Mouse (Mus musculus) right cerebral cortex, adult 2 months (tissue): ENCODE measurements around the gene Catip.
"Not testable (repeated sequence)": the region's sequence is repeated elsewhere in the genome, so short reads cannot be mapped to it uniquely, and the experiment has no call there.

ENCODE experiments used
- DNase-seq, 2 experiments: peaks; one replicate each; pipeline ENCODE4 v3.0.0; 2021 to 2022; ENCODE audit warnings: low spot score in 2 of 2

The Catip gene

DNA sequence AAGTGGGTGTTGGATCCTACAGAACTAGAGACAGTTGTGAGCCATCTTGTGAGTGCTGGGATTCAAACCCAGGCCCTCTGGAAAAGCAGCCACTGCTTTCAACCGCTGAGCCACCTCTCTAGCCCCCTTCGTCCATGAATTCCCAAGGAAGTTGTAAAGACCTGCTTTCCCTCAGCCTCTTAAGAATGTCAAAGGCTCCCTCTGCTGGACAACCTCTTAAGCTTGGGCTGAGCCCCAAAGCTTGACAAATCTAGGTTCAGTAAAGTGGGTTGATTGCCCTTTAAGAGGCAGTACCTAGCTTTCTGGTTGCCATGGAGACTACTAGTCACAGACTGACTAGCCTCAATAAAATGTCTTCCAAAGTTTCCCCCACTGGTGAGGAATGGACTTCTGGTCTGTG lies at the start of gene Catip:
Gene Catip (plus strand): TSS at position 297 of the 400 bp plus-strand sequence.
- DNase-seq: peak; percentile 80

DNA sequence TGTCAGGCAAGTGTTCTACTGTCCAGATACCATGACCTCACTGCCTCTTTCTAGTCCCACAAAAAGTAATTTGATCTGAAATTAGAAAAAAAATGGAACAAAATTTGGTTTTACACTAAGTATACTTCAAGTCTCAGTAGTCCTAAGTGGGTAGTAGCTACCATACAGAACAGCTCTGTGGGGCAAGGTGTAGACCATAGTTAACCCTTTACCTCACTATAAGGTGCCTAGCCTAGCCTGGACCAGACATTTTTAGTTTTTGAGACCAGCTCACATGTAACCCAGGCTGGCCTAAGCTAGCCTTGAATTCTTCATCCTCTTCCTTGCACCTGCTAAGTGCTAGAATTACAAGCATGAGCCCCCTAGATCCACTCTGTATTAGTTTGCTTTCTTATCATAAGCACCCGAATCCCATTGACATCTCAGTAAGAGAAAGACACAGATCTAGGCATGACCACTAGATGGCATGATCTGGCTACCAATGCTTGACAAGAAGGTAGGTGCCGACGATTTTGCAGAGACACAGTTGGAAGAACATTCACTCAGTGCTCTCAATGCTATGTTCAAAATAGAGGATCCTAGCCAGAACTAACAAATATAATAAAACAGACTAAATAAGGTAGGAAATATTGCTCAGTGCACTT lies 48.7 kb upstream of the Catip start:
- DNase-seq: peak; percentile 75 to 79

DNA sequence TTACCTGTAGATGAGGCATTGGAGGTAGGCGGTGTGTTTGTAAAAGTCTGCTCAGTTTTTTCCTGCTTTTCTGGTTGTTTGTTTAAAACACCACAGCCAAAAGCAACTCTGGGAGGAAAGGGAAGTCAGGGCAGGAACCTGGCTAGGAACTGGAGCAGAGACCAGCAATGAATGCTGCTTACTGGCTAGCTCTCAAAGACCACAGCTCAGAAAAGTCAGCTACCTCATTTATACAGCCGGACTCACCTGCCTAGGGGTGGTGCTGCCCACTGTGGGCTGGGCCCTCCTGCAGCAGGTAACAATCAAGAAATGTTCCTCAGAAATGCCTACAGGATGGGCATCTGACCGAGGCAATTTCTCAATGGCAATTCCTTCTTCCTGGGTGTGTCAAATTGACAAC lies 47.1 kb upstream of the Catip start:
- no peak for DNase-seq

DNA sequence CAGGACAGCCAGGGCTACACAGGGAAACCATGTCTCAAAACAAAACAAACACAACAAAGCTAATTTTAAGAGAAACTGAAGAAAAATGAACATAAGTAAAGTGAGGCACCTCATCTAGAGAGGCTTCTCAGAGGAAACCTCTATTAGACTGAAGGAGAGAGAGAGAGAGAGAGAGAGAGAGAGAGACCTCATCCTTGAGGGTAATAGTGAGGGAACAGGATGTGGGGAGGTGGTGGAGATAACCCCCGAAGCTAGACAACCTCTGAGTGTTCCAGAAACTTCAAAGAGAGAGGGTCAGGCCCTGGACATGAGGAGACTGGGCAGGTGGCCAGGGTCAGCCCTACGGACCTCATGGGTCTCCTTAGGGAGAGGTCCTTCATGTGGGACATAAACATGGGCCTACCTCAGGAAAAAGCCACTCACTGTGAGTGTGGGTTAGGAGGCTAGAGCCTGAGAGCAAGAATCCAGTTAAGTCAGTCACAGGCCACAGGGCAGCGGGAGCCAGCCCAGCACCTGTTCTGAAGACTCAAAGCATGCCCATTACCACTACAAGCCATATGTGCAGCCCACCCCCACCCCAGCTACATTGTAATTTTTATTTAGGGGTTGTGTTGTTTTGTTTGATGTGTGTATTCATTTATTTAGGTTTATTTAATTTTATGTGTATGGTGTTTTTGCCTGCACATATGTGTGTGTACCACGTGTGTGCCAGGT lies 45.6 kb upstream of the Catip start:
- DNase-seq: no peak

DNA sequence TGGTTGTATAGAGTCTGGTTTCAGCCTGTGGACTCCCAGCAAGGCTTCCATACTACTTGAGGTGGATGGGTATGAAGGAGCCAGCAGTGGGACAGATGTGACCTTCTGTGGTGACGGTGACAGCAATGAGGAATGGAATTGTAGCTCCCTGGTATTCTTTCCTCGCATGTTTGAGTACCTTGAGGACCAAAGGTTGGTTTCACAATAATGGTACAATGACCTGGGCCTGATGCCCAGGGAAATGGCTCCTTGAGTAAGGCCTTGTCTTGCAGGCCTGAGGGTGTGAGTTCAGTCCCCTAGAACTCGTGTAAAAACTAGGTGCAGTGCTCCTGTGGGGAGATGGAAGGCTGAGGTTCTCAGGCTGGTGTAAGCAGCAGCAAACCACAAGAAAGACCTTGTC lies 43.2 kb upstream of the Catip start:
- DNase-seq: no peak

DNA sequence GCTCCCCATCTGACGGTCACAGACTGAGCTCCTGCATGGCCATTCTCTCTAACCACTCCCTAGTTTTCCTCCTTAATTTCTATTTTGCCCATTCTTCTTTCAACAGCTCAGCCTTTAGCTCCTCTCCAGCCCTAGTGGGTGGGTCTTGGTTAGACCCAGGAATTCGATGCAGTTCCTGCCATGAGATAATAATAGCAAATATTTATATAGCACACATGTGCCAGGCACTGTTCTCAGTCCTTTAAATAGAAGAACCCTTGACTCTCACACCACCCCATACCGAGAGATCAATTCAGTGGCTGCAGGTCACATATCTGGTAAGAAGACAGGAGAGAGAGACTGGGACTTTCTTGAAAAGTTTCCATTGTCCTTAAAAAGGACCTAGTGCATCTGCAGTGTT lies 40.5 kb upstream of the Catip start:
- no peak for DNase-seq

DNA sequence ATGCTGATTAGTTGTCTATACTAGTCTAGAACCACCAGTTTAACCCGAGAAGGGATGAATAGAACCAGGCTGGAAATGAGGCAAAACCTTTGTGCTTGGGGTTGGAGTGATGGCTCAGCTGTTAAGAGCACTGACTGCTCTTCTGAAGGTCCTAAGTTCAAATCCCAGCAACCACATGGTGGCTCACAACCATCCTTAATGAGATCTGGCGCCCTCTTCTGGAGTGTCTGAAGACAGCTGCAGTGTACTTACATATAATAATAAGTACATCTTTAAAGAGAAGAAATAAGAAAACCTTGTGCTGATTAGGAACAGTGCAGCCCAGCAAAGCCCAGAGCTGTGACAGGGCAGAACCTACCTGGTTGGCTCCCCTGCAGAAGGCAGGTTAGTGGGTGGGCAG lies 35.0 kb upstream of the Catip start:
- DNase-seq: not testable (repeated sequence)

DNA sequence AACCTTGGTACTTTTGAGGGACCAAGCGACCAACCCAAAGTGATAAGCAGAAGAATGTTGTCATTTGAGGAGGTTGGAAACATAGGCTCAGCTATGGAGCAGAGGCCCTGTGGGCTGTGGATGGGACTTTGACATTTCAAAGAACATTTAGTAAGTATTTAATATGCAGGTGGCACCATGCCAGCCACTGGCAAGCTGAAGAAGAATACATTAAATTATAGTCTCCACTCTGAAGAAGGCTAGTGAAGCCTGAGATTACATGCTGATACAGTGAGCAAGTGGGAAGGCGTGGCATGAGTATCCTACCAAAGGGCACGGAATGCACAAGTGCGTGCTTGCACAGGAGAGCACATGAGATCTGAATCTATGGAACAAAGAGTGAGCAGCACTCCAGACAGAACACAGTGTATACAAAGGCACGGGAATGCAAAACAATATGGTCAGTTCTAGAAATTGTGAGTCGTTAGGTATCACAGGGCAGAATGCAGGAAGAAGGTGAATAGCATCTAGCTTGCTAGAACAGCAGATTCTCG lies 31.9 kb upstream of the Catip start:
- DNase-seq: no peak

DNA sequence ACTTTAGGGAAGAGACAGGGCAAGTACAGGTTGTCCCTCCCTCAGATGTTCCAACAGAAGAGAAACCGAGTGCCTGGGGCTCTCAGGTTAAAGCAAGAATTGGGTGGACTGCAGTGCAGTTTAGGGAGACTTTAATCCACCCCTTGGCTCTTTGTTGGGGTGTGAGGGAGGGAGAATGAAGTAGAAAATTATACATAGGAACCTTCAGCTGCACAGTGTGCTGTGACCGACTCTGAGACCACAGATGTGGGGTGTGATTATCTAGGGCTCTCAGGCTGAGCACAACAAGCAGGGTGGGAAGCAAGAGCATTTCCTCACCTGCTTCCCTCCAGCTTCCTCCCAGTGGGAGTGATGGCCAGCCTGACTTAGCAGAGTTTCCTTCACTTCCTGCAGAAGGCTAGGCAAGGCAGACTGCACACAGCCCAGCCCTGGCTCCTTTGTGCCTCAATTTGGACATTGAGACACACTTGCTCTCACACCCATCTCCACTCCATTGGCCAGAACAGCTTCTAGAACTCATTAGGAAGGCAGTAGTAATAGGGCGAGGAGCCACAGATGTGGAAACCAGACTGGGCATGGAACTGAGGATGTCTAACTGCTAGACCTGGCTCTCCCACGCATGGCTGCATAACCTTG lies 30.7 kb upstream of the Catip start:
- no peak for DNase-seq

DNA sequence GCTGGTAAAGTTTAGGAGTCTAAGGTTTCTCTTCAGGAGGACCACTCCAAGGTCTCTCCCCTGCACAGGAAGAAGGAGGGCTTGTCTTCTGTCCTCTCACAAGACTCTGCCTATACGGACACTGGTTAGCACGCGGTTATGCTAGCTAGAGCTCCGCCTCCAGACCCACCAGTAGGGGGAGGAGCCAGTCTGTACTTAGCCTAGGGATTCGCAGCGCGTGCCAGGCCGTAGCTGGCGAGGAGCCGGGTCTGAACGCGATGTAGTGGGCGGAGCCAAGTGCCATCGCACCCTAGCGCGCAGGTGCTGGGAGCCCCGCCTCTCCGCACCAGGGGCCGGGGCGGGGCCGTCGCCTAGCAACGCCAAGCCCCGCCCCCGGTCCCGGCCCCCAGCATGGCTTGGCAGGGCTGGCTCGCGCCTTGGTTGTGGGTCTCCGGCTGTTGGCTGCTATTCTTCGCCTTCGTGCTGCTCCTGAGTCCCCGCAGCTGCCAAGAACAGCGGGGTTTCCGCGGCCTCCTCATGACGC lies 29.6 kb upstream of the Catip start:
- DNase-seq: peak; percentile 95 to 96

DNA sequence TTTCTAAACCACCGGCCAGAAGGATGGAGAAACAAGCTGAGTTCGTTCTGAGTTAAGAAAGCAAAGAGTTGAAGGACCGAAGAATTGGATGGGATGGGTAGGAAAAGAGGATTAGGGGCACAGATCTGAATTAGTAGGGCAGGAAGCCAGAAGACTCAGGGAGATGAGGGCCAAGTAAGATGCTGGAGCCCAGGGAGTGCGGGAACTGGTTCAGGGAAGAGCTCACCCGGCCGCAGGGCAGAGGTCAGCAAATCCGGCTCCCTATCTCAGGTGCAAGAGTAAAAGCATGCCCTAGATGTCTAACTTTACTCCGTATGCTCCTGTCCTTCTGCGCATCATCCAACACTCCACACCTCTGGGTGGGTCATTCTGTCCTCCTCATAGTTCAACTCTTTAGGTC lies 29.0 kb upstream of the Catip start:
- no peak for DNase-seq

DNA sequence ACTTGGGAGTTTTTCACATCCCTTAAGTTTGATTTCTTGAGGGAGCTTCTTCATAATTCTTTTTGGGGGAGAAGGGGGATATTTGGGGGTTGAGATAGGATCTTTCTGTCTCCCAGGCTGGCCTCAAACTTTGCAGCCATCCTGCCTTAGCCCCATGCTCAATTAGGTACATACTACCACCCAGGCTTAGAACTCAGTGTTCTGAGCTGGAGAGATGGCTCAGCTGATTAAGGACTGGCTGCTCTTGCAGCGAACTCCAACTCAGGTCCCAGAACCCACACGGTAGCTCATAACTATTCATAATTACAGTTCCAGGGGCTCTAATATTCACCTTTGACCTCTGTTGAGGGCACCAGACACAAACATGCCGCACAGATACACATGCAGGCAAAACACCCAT lies 27.3 kb upstream of the Catip start:
- DNase-seq: no peak

DNA sequence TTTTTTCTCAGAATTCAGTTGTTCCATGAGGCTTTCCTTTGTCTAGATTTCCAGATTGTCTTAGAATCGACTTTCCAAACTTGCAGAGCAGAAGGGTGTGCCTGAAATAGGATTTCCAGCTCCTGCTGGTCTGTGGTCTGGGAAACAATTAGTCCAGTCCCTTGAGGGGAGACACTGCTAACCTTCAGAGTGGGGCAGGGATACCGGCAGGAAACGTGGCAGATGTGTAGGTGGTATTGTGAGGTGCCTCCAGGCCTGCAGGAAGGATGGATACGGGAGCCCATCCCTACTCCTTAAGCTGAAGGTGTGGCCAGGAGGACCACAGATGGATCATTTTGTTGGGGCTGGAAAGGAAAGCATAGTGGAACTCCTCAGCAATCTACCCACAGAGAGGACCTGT lies 26.9 kb upstream of the Catip start:
- no peak for DNase-seq

DNA sequence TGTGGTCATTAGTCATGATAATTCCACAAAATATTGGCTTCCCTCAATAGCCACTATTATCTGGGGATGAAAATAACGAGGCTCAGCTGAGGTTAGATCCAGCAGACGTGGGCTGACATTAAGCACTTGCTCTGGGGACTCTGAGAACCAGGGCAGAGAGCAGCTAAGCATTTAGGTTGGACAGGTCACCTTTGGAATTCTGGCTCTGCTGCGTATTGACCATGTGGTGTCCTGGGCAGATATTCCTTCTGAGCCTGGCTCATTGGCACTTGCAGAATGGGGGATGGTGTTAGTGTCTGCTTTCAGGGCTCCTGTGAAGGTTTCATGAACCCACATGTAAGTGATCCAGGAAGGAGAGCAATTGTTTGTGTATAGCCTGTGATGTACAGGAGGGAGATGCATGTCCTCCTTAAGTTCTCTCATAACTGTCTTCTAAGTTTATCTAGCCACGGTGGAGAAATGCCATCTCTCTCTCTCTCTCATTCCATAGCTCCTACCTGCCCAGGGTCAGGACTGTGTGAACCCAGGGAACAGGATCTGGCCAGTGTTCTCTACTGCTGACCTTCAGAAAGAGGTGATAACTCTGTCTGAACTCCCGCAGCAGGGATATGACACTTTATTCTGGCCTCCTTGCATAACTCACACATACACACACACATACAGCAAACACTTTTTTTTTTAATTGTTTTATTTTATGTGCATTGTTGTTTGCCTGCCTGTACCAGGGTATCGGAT lies 26.3 kb upstream of the Catip start:
- DNase-seq: no peak

DNA sequence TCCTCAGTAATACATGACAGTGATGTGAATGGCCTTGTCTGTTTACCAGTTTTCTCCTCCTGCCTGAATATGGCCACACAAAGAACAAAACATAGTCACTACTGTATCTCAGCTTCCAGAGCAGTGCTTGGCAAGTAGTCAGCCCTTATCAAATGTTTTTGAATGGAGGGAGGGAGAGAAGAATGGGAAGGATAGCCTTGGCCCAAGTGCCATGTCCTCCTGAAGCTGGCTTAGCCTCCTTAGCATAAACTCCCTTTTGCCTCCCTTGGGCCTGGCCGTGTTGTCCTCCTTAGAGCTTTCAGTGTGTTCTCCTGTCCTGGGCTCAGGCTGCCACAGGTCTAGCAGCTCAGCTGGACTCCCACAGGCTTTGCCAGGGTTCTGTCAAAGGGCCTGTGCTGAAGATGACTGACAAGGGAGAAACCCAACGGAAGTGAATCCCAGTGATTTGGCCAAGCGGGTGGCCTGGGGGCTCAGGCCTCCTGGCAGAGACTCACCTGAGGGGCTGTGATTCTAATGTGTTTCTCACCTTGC lies 24.6 kb upstream of the Catip start:
- no peak for DNase-seq

DNA sequence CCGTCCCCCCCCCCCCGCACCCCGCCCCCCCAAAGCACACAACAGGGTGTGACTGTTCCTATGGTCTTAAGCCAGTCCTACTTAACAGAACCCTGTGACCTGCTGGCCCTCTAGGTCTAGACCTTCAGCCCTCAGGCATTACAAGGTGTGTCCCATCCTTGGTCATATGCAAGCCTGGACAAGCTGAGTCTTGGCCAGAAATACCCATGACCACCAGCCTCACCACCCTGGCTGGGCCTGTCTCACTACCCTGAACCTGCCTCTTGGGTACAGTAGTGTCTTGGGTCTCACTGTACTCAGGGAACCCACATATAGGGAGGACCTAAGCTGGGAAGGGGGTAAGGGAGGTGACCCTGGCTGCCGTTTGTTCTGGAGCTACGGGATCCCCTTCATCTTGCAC lies 23.9 kb upstream of the Catip start:
- DNase-seq: no peak

DNA sequence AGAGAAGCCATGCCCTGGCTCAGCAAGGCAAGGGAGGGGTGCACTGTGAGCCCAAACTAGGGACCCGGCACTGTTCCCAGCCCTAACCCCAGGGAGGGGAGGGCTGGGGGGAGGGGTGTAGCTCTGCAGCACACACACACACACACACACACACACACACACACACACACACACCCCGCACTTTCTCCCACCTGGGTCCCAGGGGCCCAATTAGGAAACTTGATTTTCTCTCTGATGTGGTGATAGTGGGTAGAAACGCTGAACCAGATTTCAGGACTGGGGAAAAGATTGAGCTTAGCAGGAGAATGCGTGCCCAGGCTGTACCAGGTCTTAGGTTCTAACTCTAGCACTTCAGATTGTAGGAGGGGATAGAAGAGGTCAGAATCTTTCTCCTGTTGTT lies 23.3 kb upstream of the Catip start:
- DNase-seq: no peak

DNA sequence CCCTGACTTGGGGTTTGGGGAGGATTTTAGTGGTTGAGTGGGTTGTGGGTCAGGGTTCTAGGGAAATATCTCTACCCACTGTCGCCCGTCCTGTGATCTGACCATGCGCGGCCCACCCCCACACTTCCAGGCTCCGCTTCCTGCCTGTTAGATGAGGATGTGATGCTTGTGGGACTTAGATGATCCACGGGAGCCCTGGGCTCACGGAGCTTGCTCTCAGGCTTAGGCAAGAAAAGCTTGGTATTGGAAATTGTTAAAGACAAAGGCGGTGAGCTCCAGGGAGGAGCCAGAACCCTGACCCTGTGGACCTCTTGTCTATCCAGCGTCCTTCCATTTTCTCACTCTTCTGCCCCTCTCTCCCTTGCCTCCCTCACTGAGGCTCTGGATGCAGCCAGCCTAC lies 22.0 kb upstream of the Catip start:
- DNase-seq: no peak

DNA sequence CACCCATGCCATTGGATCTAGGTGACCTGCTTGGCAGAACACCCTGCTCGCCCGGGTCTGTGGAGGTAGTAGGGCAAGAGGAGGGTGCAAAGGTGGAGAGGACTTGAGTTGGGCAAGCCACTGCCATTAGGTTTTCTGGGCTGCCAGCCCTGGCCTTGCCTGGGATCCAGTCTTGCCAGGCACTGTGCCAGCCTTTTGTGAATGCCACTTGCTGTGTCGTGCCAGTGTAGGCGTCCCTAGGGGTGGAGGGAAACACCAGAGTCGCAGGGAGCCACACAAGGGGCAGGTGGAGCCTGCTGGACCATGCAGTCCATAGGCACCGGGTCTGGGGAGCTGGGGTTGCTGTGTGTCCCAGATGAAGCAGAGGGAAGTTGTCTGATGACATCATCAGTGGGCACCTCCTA lies 21.5 kb upstream of the Catip start:
- peak; percentile 41 to 68 for DNase-seq

DNA sequence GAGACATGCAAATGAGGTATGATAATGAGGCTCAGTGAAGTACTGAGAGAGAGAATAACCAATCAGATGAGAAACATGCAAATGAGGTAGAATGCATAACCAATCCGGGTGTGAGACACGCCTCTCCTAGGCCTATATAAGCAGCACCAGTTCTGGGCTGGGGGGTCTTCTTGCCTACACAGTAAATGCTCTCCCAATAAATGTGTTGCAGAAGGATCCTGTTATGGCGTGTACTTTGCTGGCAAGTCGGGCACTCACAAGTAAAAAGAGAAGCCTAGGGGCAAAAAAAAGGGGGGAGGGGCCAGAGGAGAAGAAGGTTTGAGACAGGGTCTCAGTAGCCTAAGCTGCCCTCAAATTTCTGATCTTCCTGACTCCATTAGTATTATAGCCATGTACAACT lies 20.9 kb upstream of the Catip start:
- DNase-seq: not testable (repeated sequence)

DNA sequence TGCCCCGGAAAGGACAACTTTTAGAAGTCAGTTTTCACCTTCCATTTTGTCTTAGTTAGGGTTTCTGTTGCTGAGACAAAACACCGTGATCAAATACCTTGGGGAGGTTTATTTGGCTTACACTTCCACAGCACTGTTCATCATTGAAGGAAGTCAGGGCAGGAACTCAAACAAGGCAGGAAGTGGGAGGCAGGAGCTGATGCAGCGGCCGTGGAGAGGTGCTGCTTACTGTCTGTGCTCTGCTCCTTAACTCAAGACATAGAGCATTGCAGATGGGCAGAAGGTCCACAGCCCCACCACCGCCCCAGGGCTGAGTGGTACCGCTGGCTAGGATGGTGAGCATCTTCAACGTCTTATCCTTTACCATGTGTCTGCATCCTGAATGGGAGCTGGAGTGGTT lies 20.0 kb upstream of the Catip start:
- DNase-seq: no peak

DNA sequence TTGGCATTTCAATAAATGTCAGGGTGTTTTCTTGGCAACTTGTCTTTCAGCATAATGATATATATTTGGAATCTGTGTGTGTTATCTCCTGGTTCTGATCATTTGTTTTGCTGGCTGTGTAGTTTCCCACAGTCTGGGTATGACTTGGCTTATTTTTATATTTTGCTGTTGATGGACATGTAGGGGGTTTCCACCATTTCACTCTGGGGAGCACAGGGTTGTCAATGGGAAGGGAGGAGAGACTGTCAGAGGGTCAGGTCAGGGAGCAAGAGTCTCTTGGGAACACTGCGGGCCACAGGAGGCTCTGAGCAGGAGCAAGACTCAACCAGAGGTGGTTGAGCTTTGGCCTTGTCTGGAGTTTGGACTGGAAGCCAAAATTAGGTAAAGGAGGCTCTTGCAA lies 19.6 kb upstream of the Catip start:
- no peak for DNase-seq
